In genomic region chr5:121190836-121191583, GRCm38 (mm10) we compare ENCODE assay signal across 8 mouse cellular contexts. TPM values are rescaled to one million over a fixed set of nuclear protein-coding genes. Genes with fewer than 3 reads are reported as not detected.
DNase-seq lines count a peak whose midpoint lies in the region; ATAC-seq lines count a peak whose summit lies in the region.

TSS of gene Ptpn11 (minus strand) at chr5:121191397.

- peak within 1 kb of the TSS; percentile 80 for H3K4me2 ChIP-seq in hindbrain, embryonic 14.5 days (replicated peaks)

- H3K4me3 ChIP-seq in hindbrain, embryonic 14.5 days (replicated peaks; ENCODE audit: low read length), result peak within 1 kb of the TSS; percentile 95
- peak within 1 kb of the TSS; percentile 94 for H3K4me3 ChIP-seq in megakaryocyte, embryonic 14.5 days (replicated peaks)

- H3K9ac ChIP-seq in hindbrain, embryonic 14.5 days, result peak within 1 kb of the TSS; percentile 93

- peak; percentile 92 for ATAC-seq in hindbrain, embryonic 14.5 days (ENCODE audit: low FRiP score)

- under 1% methylated on average over 73 of the region's 98 CpGs for WGBS in hindbrain, embryonic 14.5 days

- peak within 1 kb of the TSS; percentile 81 for H3K27ac ChIP-seq in hindbrain, embryonic 14.5 days

- H3K27me3 ChIP-seq in hindbrain, embryonic 14.5 days (ENCODE audit: control insufficient read depth, insufficient read depth, low read length), result no peaks in the 10 kb centered on the region
- no peaks in the 10 kb centered on the region for H3K27me3 ChIP-seq in megakaryocyte, embryonic 14.5 days (replicated peaks)

- peak; percentile 79 for DNase-seq in T-cell, adult 2 months (ENCODE audit: low spot score)
- DNase-seq in cerebellum, postnatal 25 days, result peak; percentile 93 to 97
- peak; percentile 71 to 73 for DNase-seq in frontal cortex, postnatal 36 days (ENCODE audit: low spot score in 2 of 2)
- DNase-seq in hindbrain, embryonic 14.5 days (ENCODE audit: low spot score), result peak; percentile 93
- peak; percentile 27 to 77 for DNase-seq in left cerebral cortex, adult 8-10 months (ENCODE audit: low spot score in 2 of 2)
- peak; percentile 74 to 75 for DNase-seq in right cerebral cortex, adult 2 months (ENCODE audit: low spot score in 2 of 2)
- peak; percentile 56 for DNase-seq in urinary bladder, postnatal 10 days (ENCODE audit: low spot score)

- no peaks in the 10 kb centered on the region for H3K9me3 ChIP-seq in hindbrain, embryonic 14.5 days (ENCODE audit: control insufficient read depth, low read length)
- H3K9me3 ChIP-seq in megakaryocyte, embryonic 14.5 days, result no peaks in the 10 kb centered on the region

- H3K4me1 ChIP-seq in hindbrain, embryonic 14.5 days (replicated peaks; ENCODE audit: control insufficient read depth, insufficient read depth, low read length), result peaks cover 36% of the 10 kb centered on the region
- peaks cover 78% of the 10 kb centered on the region for H3K4me1 ChIP-seq in megakaryocyte, embryonic 14.5 days

- H3K36me3 ChIP-seq in hindbrain, embryonic 14.5 days (replicated peaks; ENCODE audit: control insufficient read depth, insufficient read depth), result no peaks in the 10 kb centered on the region
- H3K36me3 ChIP-seq in megakaryocyte, embryonic 14.5 days (replicated peaks; ENCODE audit: low read length), result peaks cover 29% of the 10 kb centered on the region

RNA-seq across cellular contexts. Expression of gene Ptpn11, which starts in this region (rescaled TPM):
- polyA plus RNA-seq in hindbrain, embryonic 14.5 days (2014; fragmentation: Nextera tagmentation; extraction: Ambion mirVana), result 26.2 and 26.4 TPM in 2 replicates
- total RNA-seq in left cerebral cortex, adult 8-10 months (2022), result 100 to 1,000 TPM; 106 to 113 (median 109) TPM
- polyA plus RNA-seq in megakaryocyte, embryonic 14.5 days (2012; ENCODE audit: insufficient read depth, low replicate concordance), result 45.4 and 67.9 TPM in 2 replicates

Comparison
In these comparisons a context has a peak if more than half of its experiments do, and no peak if none do; other contexts are left out.
1. Peak in every context shown above with its lines: DNase-seq, ATAC-seq, H3K4me3 ChIP-seq and H3K27ac ChIP-seq.